8 mouse cellular contexts compared by ENCODE assay signal in the genomic region with DNA sequence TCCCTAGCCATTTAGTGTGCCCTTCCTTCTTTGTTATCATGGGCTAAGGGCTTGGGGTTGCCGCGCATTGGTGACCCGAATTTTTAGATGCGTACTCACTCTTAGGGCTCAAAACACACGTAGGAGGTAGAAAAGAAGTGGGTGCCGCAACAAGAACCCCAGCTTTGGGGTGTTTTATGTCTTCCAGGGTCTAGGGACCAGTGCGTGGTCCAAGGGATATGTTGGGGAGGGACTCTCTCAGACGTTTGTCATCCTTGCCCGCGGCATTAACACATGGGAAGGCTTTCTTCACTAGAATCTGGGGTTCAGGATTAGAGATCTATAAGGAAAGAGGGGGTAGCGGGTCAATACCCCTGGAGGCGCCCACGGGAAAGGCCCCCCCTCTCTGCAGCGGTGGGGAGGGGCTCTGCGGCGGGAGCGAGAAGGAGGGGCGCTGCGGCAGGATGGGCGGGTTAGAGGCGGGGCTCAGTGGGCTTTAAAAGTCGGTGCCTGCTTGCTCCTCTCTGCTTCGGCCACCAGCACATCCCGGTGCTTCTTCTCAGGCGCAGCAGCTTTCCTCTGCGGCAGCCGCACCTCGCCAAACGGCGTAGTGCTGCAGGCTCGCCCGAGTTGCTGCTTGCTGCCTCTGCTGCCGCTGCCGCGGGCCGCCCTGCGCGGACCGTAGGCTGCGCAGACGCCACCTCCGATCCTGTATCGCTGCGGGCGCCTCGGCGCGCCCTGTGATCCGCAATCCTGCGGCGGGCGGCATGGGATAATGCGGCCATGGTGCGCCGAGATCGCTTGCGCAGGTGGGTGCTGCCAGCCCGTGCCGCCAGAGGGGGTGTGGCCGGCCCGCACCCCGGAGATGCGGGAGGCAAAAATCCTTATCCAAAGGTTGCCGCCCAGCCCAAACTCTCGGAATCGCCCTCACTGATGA. TPM values are rescaled to one million over a fixed set of nuclear protein-coding genes. Genes with fewer than 3 reads are reported as not detected.
DNase-seq lines count a peak whose midpoint lies in the region; ATAC-seq and TF ChIP-seq lines count a peak whose summit lies in the region.

No protein-coding gene starts in this region.

- H3K36me3 ChIP-seq in ES-E14 (ENCODE audit: control insufficient read depth, insufficient read depth, low read length, poor library complexity, severe bottlenecking) = peaks cover 7% of the 10 kb centered on the region
- peaks cover 13% of the 10 kb centered on the region for H3K36me3 ChIP-seq in forebrain, embryonic 14.5 days (ENCODE audit: control insufficient read depth, insufficient read depth, low read length)
- H3K36me3 ChIP-seq in heart, postnatal 0 days (replicated peaks; ENCODE audit: control insufficient read depth, insufficient read depth, low read length) = peaks cover 11% of the 10 kb centered on the region
- H3K36me3 ChIP-seq in liver, embryonic 14.5 days (replicated peaks; ENCODE audit: control insufficient read depth, insufficient read depth, low read depth) = no peaks in the 10 kb centered on the region
- H3K36me3 ChIP-seq in neural tube, embryonic 12.5 days = peaks cover 14% of the 10 kb centered on the region

- in situ Hi-C loops in ES-E14 (cut with MboI; ENCODE audit: low sequenced_read_pairs in 2 of 2, unreplicated experiment in 2 of 2) = no loop called here

- 54% methylated on average over 63 of the region's 66 CpGs for WGBS in forebrain, embryonic 14.5 days
- WGBS in heart, postnatal 0 days = 41% methylated on average over 64 of the region's 66 CpGs
- 45% methylated on average over 66 of the region's 66 CpGs for WGBS in liver, embryonic 14.5 days (ENCODE audit: insufficient replicate concordance)
- 51% methylated on average over 66 of the region's 66 CpGs for WGBS in neural tube, embryonic 12.5 days

- TF ChIP-seq EP300 in heart, postnatal 0 days (IDR thresholded peaks at IDR 0.05; ENCODE audit: low read depth) = no peak
- TF ChIP-seq EP300 in liver, embryonic 14.5 days (IDR thresholded peaks at IDR 0.05; ENCODE audit: low read depth) = no peak

- H3K4me1 ChIP-seq in ES-E14 (ENCODE audit: control insufficient read depth in 2 of 2, insufficient read depth in 2 of 2, low read length in 2 of 2, poor library complexity in 1 of 2) = 0 out of 4 replicates have a peak, but pooled peaks cover 0 to under 1% of the 10 kb centered on the region in 2 experiments
- H3K4me1 ChIP-seq in brown adipose tissue, adult 24 weeks (ENCODE audit: control insufficient read depth, insufficient read depth, insufficient read length, low read length) = no peaks in the 10 kb centered on the region
- peaks cover 7% of the 10 kb centered on the region for H3K4me1 ChIP-seq in forebrain, embryonic 14.5 days (ENCODE audit: control insufficient read depth, insufficient read depth, low read length)
- H3K4me1 ChIP-seq in heart, postnatal 0 days (ENCODE audit: control insufficient read depth, insufficient read depth) = no peaks in the 10 kb centered on the region
- no peaks in the 10 kb centered on the region for H3K4me1 ChIP-seq in liver, embryonic 14.5 days (replicated peaks; ENCODE audit: control insufficient read depth in 2 of 2, insufficient read depth in 2 of 2, low read length in 1 of 2)
- 0 out of 2 replicates have a peak, but pooled peaks cover 7% of the 10 kb centered on the region for H3K4me1 ChIP-seq in neural tube, embryonic 12.5 days

- no peak for TF ChIP-seq CTCF in heart, postnatal 0 days (IDR thresholded peaks at IDR 0.05; ENCODE audit: low read depth)
- TF ChIP-seq CTCF in liver, embryonic 14.5 days (IDR thresholded peaks at IDR 0.05; ENCODE audit: low read depth) = no peak

- peak overlapping the region; percentile 45 for H3K9ac ChIP-seq in ES-E14 (ENCODE audit: insufficient read depth, low read depth, low read length, poor library complexity, severe bottlenecking)
- H3K9ac ChIP-seq in forebrain, embryonic 14.5 days (ENCODE audit: low read length) = peak overlapping the region; percentile 83
- peak overlapping the region; percentile 69 for H3K9ac ChIP-seq in heart, postnatal 0 days (replicated peaks; ENCODE audit: low read depth, low read length)
- no peak overlapping the region for H3K9ac ChIP-seq in liver, embryonic 14.5 days (replicated peaks)
- peak overlapping the region; percentile 78 for H3K9ac ChIP-seq in neural tube, embryonic 12.5 days

- DNase-seq in ES-E14 (ENCODE audit: low read depth, low spot score) = no peak
- peak; percentile 86 for DNase-seq in forebrain, embryonic 14.5 days (ENCODE audit: low spot score)
- peak; percentile 71 for DNase-seq in heart, postnatal 0 days (ENCODE audit: low spot score)
- DNase-seq in kidney, postnatal 36 days = peak; percentile 53 to 73
- no peak for DNase-seq in liver, embryonic 14.5 days (ENCODE audit: low read depth in 3 of 3, low spot score in 3 of 3)
- peak; percentile 41 for DNase-seq in thymus, postnatal 4 days

- no peak overlapping the region for H3K27ac ChIP-seq in ES-E14 (ENCODE audit: insufficient read depth, low read depth, low read length, poor library complexity, severe bottlenecking)
- H3K27ac ChIP-seq in brown adipose tissue, adult 24 weeks (replicated peaks; ENCODE audit: low read depth, low read length) = no peak overlapping the region
- peak overlapping the region; percentile 87 for H3K27ac ChIP-seq in forebrain, embryonic 14.5 days (ENCODE audit: low read depth, low read length)
- peak overlapping the region; percentile 72 for H3K27ac ChIP-seq in heart, postnatal 0 days (ENCODE audit: low read depth)
- H3K27ac ChIP-seq in liver, embryonic 14.5 days = no peak overlapping the region
- H3K27ac ChIP-seq in neural tube, embryonic 12.5 days = peak overlapping the region; percentile 59; the same call in 1 of the 2 replicates

- no peaks in the 10 kb centered on the region for H3K27me3 ChIP-seq in forebrain, embryonic 14.5 days (replicated peaks; ENCODE audit: control insufficient read depth, insufficient read depth, low read length)
- H3K27me3 ChIP-seq in heart, postnatal 0 days (ENCODE audit: control insufficient read depth, insufficient read depth, low read length) = no peaks in the 10 kb centered on the region
- H3K27me3 ChIP-seq in liver, embryonic 14.5 days (ENCODE audit: control insufficient read depth, insufficient read depth, low read length) = peaks cover 49% of the 10 kb centered on the region
- H3K27me3 ChIP-seq in neural tube, embryonic 12.5 days (replicated peaks) = no peaks in the 10 kb centered on the region

- H3K9me3 ChIP-seq in ES-E14 (ENCODE audit: control insufficient read depth, insufficient read depth, low read depth, low read length) = no peaks in the 10 kb centered on the region
- peaks cover 27% of the 10 kb centered on the region for H3K9me3 ChIP-seq in forebrain, embryonic 14.5 days (replicated peaks; ENCODE audit: control insufficient read depth, low read length)
- peaks cover 22% of the 10 kb centered on the region for H3K9me3 ChIP-seq in heart, postnatal 0 days (replicated peaks; ENCODE audit: control insufficient read depth, low read length)
- H3K9me3 ChIP-seq in liver, embryonic 14.5 days (ENCODE audit: control insufficient read depth, low read length) = peaks cover 14% of the 10 kb centered on the region
- peaks cover 43% of the 10 kb centered on the region for H3K9me3 ChIP-seq in neural tube, embryonic 12.5 days

- H3K4me3 ChIP-seq in ES-E14 (ENCODE audit: insufficient read depth in 1 of 2, low read depth in 1 of 2, low read length in 2 of 2, poor library complexity in 1 of 2, severe bottlenecking in 1 of 2) = peak overlapping the region; percentile 64 to 67
- peak overlapping the region; percentile 53 for H3K4me3 ChIP-seq in brown adipose tissue, adult 24 weeks (ENCODE audit: insufficient read depth, low read depth, low read length)
- peak overlapping the region; percentile 54 for H3K4me3 ChIP-seq in forebrain, embryonic 14.5 days (ENCODE audit: low read depth, low read length)
- H3K4me3 ChIP-seq in heart, postnatal 0 days (ENCODE audit: low read depth, low read length) = peak overlapping the region; percentile 69
- H3K4me3 ChIP-seq in liver, embryonic 14.5 days (ENCODE audit: insufficient read depth in 1 of 2, low read depth in 2 of 2, low read length in 2 of 2) = peak overlapping the region; percentile 33 to 42
- H3K4me3 ChIP-seq in neural tube, embryonic 12.5 days = peak overlapping the region; percentile 59

- ATAC-seq in forebrain, embryonic 14.5 days = peak; percentile 77
- peak; percentile 70 for ATAC-seq in heart, postnatal 0 days (ENCODE audit: insufficient read depth, low read depth)
- ATAC-seq in liver, embryonic 14.5 days (ENCODE audit: insufficient read depth) = no peak
- peak; percentile 70 for ATAC-seq in neural tube, embryonic 12.5 days (ENCODE audit: low FRiP score, low read depth)

- H3K4me2 ChIP-seq in forebrain, embryonic 14.5 days (ENCODE audit: low read length) = peak overlapping the region; percentile 64
- H3K4me2 ChIP-seq in heart, postnatal 0 days (ENCODE audit: low read depth, low read length) = peak overlapping the region; percentile 54
- peak overlapping the region; percentile 43 for H3K4me2 ChIP-seq in liver, embryonic 14.5 days (ENCODE audit: low read depth)
- H3K4me2 ChIP-seq in neural tube, embryonic 12.5 days (replicated peaks) = peak overlapping the region; percentile 61

TF ChIP-seq in ES-E14, 5 proteins besides CTCF, POLR2A, EP300 and RAD21 (continues in another document):
- TF ChIP-seq HCFC1 (IDR thresholded peaks at IDR 0.05; ENCODE audit: borderline replicate concordance, insufficient read depth, low read length) = peak; percentile 31; the same call in 1 of the 2 replicates

RNA-seq across cellular contexts. Expression of gene Mest, which starts 14.5 kb away (rescaled TPM):
- 107 and 223 TPM in 2 replicates for total RNA-seq in ES-E14 (2012; rRNA removed)
- polyA plus RNA-seq in brown adipose tissue, adult 24 weeks (2012; ENCODE audit: insufficient read depth, insufficient read length, missing spikeins) = 1.5 and 6.7 TPM in 2 replicates
- 409 and 464 TPM in 2 replicates for polyA plus RNA-seq in forebrain, embryonic 14.5 days (2014; fragmentation: Nextera tagmentation; extraction: Ambion mirVana)
- total RNA-seq in heart, postnatal 0 days (2014; rRNA removed; ENCODE audit: low replicate concordance) = 717 and 1,330 TPM in 2 replicates
- 664 and 669 TPM in 2 replicates for polyA plus RNA-seq in heart, postnatal 0 days (2015; fragmentation: Nextera tagmentation; extraction: Ambion mirVana)
- polyA plus RNA-seq in liver, embryonic 14.5 days (2012; rRNA removed) = 116 and 117 TPM in 2 replicates
- 169 and 174 TPM in 2 replicates for polyA plus RNA-seq in liver, embryonic 14.5 days (2014; fragmentation: Nextera tagmentation; extraction: Ambion mirVana)
- polyA plus RNA-seq in neural tube, embryonic 12.5 days (2016; fragmentation: Nextera tagmentation; extraction: Ambion mirVana) = 777 and 779 TPM in 2 replicates

RNA-seq across cellular contexts. Expression of gene Cep41, which starts 44.3 kb away (rescaled TPM):
- total RNA-seq in ES-E14 (2012; rRNA removed) = 8.6 and 12.6 TPM in 2 replicates
- 1.4 and 4.8 TPM in 2 replicates for polyA plus RNA-seq in brown adipose tissue, adult 24 weeks (2012; ENCODE audit: insufficient read depth, insufficient read length, missing spikeins)
- polyA plus RNA-seq in forebrain, embryonic 14.5 days (2014; fragmentation: Nextera tagmentation; extraction: Ambion mirVana) = 15.6 and 16.6 TPM in 2 replicates
- 1.7 and 4.7 TPM in 2 replicates for total RNA-seq in heart, postnatal 0 days (2014; rRNA removed; ENCODE audit: low replicate concordance)
- 5.7 and 7.5 TPM in 2 replicates for polyA plus RNA-seq in heart, postnatal 0 days (2015; fragmentation: Nextera tagmentation; extraction: Ambion mirVana)
- polyA plus RNA-seq in liver, embryonic 14.5 days (2012; rRNA removed) = 2.4 and 3.6 TPM in 2 replicates
- 4.0 and 4.7 TPM in 2 replicates for polyA plus RNA-seq in liver, embryonic 14.5 days (2014; fragmentation: Nextera tagmentation; extraction: Ambion mirVana)
- polyA plus RNA-seq in neural tube, embryonic 12.5 days (2016; fragmentation: Nextera tagmentation; extraction: Ambion mirVana) = 17.9 and 21.6 TPM in 2 replicates

Comparison
In these comparisons a context has a peak if more than half of its experiments do, and no peak if none do; other contexts are left out.
1. DNase-seq: peak in forebrain, embryonic 14.5 days (single experiment), heart, postnatal 0 days (single experiment), kidney, postnatal 36 days (2 of 2) and thymus, postnatal 4 days (single experiment); none in ES-E14 (single experiment) and liver, embryonic 14.5 days (0 of 3).
2. H3K27ac ChIP-seq: peak in forebrain, embryonic 14.5 days (single experiment), heart, postnatal 0 days (single experiment) and neural tube, embryonic 12.5 days (single experiment); none in ES-E14 (single experiment), brown adipose tissue, adult 24 weeks (single experiment) and liver, embryonic 14.5 days (single experiment).
3. RNA of gene Mest, which starts 14.5 kb away (polyA plus RNA-seq): 777 to 779 TPM in neural tube, embryonic 12.5 days, 664 to 669 TPM in heart, postnatal 0 days, 409 to 464 TPM in forebrain, embryonic 14.5 days and 116 to 174 TPM in liver, embryonic 14.5 days; 1.5 to 6.7 TPM in brown adipose tissue, adult 24 weeks; every median in the first group is over 10 times any median in the second.
4. Peak in every context shown above with its lines, with median percentiles within 50 percentile points of each other: H3K4me3 ChIP-seq and H3K4me2 ChIP-seq.